Mouse (Mus musculus) G1E (cell line): ENCODE measurements around the gene Map4.

Experiments used
- CTCF ChIP-seq: IDR thresholded peaks from 2 replicates; pipeline ENCODE4 v1.5.1; 2012; ENCODE audit warnings: low read depth, low read length, inconsistent platforms, mixed read lengths
- GATA1 ChIP-seq: IDR thresholded peaks from 2 replicates; pipeline ENCODE4 v1.6.1; 2012; ENCODE audit warnings: borderline replicate concordance, low read length, inconsistent platforms, mixed read lengths
- GATA2 ChIP-seq: IDR thresholded peaks from 2 replicates; pipeline ENCODE4 v1.6.1; 2012; ENCODE audit warnings: low read depth, low read length, inconsistent platforms, borderline replicate concordance
- POLR2AphosphoS5 ChIP-seq: IDR thresholded peaks from 2 replicates; pipeline ENCODE4 v1.6.1; 2012; ENCODE audit warnings: low read depth, low read length, inconsistent platforms; ENCODE audit not compliant: insufficient replicate concordance
- TAL1 ChIP-seq: conservative IDR thresholded peaks from 2 replicates; pipeline ENCODE4 v1.6.1; 2012; ENCODE audit warnings: low read depth, low read length, inconsistent platforms, mixed read lengths

- TF ChIP-seq CTCF (no peak), GATA1 (no peak), POLR2AphosphoS5 (no peak), TAL1 (no peak), GATA2 (no peak)
Observed at GRCm38 (mm10) chr9:110053305-110054079, 122.2 kb downstream of the Map4 start.
